Mouse (Mus musculus) MEL (cell line): ENCODE results near the gene Scgb1c1. TPM values are rescaled to one million over a fixed set of nuclear protein-coding genes. Genes with fewer than 3 reads are reported as not detected.

Experiments used
- DNase-seq: peaks from one replicate; pipeline ENCODE4 v3.0.0; 2011; ENCODE audit warnings: low read depth, low spot score
- H3K27ac ChIP-seq: 2 replicates; pipeline ENCODE4 v1.5.1; 2012; ENCODE audit warnings: low read depth, mild to moderate bottlenecking, control low read depth, low read length, moderate library complexity; ENCODE audit not compliant: control insufficient read depth
- H3K27me3 ChIP-seq, 2 experiments: fragments of 150-350 bp in 1 of 2; sonication (generic) in 1 of 2; 2 replicates each; pipeline ENCODE4 v1.6.1; 2012; ENCODE audit warnings: low read length in 2 of 2, mild to moderate bottlenecking in 2 of 2, improper control_type of control experiment in 1 of 2, moderate library complexity in 1 of 2; ENCODE audit not compliant: insufficient read depth in 2 of 2, control insufficient read depth in 1 of 2
- H3K36me3 ChIP-seq, 2 experiments: 2 replicates each; pipeline ENCODE4 v1.6.1; 2012 to 2014; ENCODE audit warnings: low read length in 2 of 2, improper control_type of control experiment in 1 of 2, inconsistent platforms in 1 of 2, mild to moderate bottlenecking in 1 of 2; ENCODE audit not compliant: insufficient read depth in 2 of 2, control insufficient read depth in 1 of 2
- H3K4me1 ChIP-seq, 2 experiments: fragments of 150-350 bp in 1 of 2; sonication (generic) in 1 of 2; 2 replicates each; pipeline ENCODE4 v1.6.1; 2012; ENCODE audit warnings: low read length in 2 of 2, improper control_type of control experiment in 1 of 2, mild to moderate bottlenecking in 1 of 2; ENCODE audit not compliant: insufficient read depth in 2 of 2, control insufficient read depth in 1 of 2
- H3K4me3 ChIP-seq, 2 experiments: fragments of 150-350 bp in 1 of 2; sonication (generic) in 1 of 2; 2 replicates each; pipeline ENCODE4 v1.5.1; 2012; ENCODE audit warnings: low read depth in 2 of 2, low read length in 2 of 2, mild to moderate bottlenecking in 2 of 2, moderate library complexity in 2 of 2, control low read depth in 1 of 2, improper control_type of control experiment in 1 of 2; ENCODE audit not compliant: control insufficient read depth in 1 of 2, insufficient read depth in 1 of 2
- H3K79me2 ChIP-seq: 2 replicates; pipeline ENCODE4 v1.6.1; 2012; ENCODE audit warnings: mild to moderate bottlenecking, low read length, moderate library complexity; ENCODE audit not compliant: control insufficient read depth, poor library complexity, insufficient read depth
- H3K9ac ChIP-seq: 2 replicates; pipeline ENCODE4 v1.6.1; 2012; ENCODE audit warnings: low read depth, mild to moderate bottlenecking, control low read depth, low read length, moderate library complexity; ENCODE audit not compliant: control insufficient read depth, poor library complexity, severe bottlenecking
- H3K9me3 ChIP-seq: fragments of 150-350 bp; sonication (generic); replicated peaks from 2 replicates; pipeline ENCODE4 v1.6.1; 2012; ENCODE audit warnings: mild to moderate bottlenecking, low read length, improper control_type of control experiment, moderate library complexity; ENCODE audit not compliant: insufficient read depth
- E2F4 ChIP-seq: IDR thresholded peaks from 2 replicates; pipeline ENCODE4 v1.6.1; 2011; ENCODE audit warnings: low read depth, low read length, improper control_type of control experiment, borderline replicate concordance
- ELF1 ChIP-seq: IDR thresholded peaks from 2 replicates; pipeline ENCODE4 v1.6.1; 2014; ENCODE audit warnings: low read depth, mild to moderate bottlenecking, inconsistent platforms, low read length, improper control_type of control experiment, moderate library complexity
- EP300 ChIP-seq, 2 experiments: IDR thresholded peaks; 2 replicates each; pipeline ENCODE4 v1.6.1; 2011; ENCODE audit warnings: improper control_type of control experiment in 2 of 2, low read length in 2 of 2, low read depth in 1 of 2, mild to moderate bottlenecking in 1 of 2
- GATA1 ChIP-seq: IDR thresholded peaks from 2 replicates; pipeline ENCODE4 v1.6.1; 2011; ENCODE audit warnings: low read depth, low read length, improper control_type of control experiment
- HCFC1 ChIP-seq: IDR thresholded peaks from 2 replicates; pipeline ENCODE4 v1.6.1; 2012; ENCODE audit warnings: low read depth, mild to moderate bottlenecking, inconsistent platforms, low read length, improper control_type of control experiment, moderate library complexity
- JUND ChIP-seq: IDR thresholded peaks from 2 replicates; pipeline ENCODE4 v1.6.1; 2011; ENCODE audit warnings: low read depth, mild to moderate bottlenecking, improper control_type of control experiment, low read length
- KAT2A ChIP-seq: conservative IDR thresholded peaks from 2 replicates; pipeline ENCODE4 v1.6.1; 2012; ENCODE audit warnings: low read depth, low read length, improper control_type of control experiment, inconsistent platforms
- MAX ChIP-seq: IDR thresholded peaks from 2 replicates; pipeline ENCODE4 v1.6.1; 2011; ENCODE audit warnings: low read length, improper control_type of control experiment
- MAZ ChIP-seq: IDR thresholded peaks from 2 replicates; pipeline ENCODE4 v1.6.1; 2012; ENCODE audit warnings: low read depth, mild to moderate bottlenecking, inconsistent platforms, low read length, improper control_type of control experiment
- MEF2A ChIP-seq: IDR thresholded peaks from 2 replicates; pipeline ENCODE4 v1.6.1; 2014; ENCODE audit warnings: low read depth, mild to moderate bottlenecking, inconsistent platforms, low read length, improper control_type of control experiment; ENCODE audit not compliant: poor library complexity, insufficient replicate concordance, severe bottlenecking; ENCODE audit errors: extremely low read depth
- MXI1 ChIP-seq: IDR thresholded peaks from 2 replicates; pipeline ENCODE4 v1.6.1; 2011; ENCODE audit warnings: mild to moderate bottlenecking, low read depth, low read length, improper control_type of control experiment
- MYC ChIP-seq: IDR thresholded peaks from 2 replicates; pipeline ENCODE4 v1.6.1; 2011; ENCODE audit warnings: low read depth, mild to moderate bottlenecking, low read length, improper control_type of control experiment, moderate library complexity
- SIN3A ChIP-seq: IDR thresholded peaks from 2 replicates; pipeline ENCODE4 v1.6.1; 2012; ENCODE audit warnings: low read length, improper control_type of control experiment, inconsistent platforms
- TBP ChIP-seq: IDR thresholded peaks from 2 replicates; pipeline ENCODE4 v1.8.0; 2011; ENCODE audit warnings: low read depth, low read length, improper control_type of control experiment
- TCF12 ChIP-seq: IDR thresholded peaks from 2 replicates; pipeline ENCODE4 v1.6.1; 2014; ENCODE audit warnings: low read depth, mild to moderate bottlenecking, inconsistent platforms, low read length, improper control_type of control experiment, moderate library complexity
- USF2 ChIP-seq, 2 experiments: IDR thresholded peaks; 2 replicates each; pipeline ENCODE4 v1.6.1; 2011 to 2012; ENCODE audit warnings: improper control_type of control experiment in 2 of 2, low read length in 2 of 2, borderline replicate concordance in 1 of 2, inconsistent platforms in 1 of 2, low read depth in 1 of 2, mild to moderate bottlenecking in 1 of 2; ENCODE audit not compliant: insufficient read depth in 1 of 2
- ZKSCAN1 ChIP-seq: IDR thresholded peaks from 2 replicates; pipeline ENCODE4 v1.6.1; 2012; ENCODE audit warnings: low read depth, mild to moderate bottlenecking, inconsistent platforms, low read length, improper control_type of control experiment, moderate library complexity
- ZNF384 ChIP-seq: IDR thresholded peaks from 2 replicates; pipeline ENCODE4 v1.6.1; 2012; ENCODE audit warnings: low read depth, mild to moderate bottlenecking, inconsistent platforms, low read length, improper control_type of control experiment
- polyA plus RNA-seq, 2 experiments: library from polyadenylated mRNA; stranded (reverse) in 1 of 2; unstranded in 1 of 2; fragments of >175 nt in 1 of 2; fragments of >200 nt in 1 of 2; gene quantifications; 2 replicates each; pipeline versions ENCODE4 v1.2.1 to v1.2.4; 2012; ENCODE audit warnings: low replicate concordance in 2 of 2, low read depth in 1 of 2; ENCODE audit not compliant: insufficient read length in 2 of 2, insufficient read depth in 1 of 2, missing spikeins in 1 of 2
- total RNA-seq: library from RNA; depleted of rRNA; stranded (reverse); fragments of 300-350 nt; gene quantifications from 2 replicates; pipeline ENCODE4 v1.2.3, GENCODE M21; 2012

Scgb1c1 gene
- total and polyA plus RNA-seq, 3 experiments: not detected

DNA sequence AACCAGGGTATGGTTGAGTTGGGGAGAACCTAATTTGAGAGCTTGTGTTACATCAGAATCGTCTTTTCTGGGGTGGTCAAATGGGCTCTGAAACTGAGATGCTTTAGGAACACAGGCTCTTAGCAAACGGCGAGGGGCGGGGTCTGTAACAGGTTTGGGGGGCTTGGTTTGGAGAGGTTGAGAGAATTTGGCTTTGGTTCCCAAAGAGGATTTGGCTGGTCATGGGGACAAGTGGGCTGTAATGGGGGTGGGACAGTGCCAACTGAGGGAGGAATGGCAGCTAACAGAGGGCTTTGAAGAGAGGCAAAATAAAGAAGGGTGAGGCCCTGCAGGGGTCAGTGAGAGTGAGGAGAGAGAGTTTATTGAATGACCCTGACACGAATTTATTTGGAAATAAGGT lies 5.8 kb upstream of the Scgb1c1 start:
- H3K36me3 ChIP-seq: no peaks in the 10 kb centered on the region; a peak in 1 of 4 replicates
- no peak overlapping the region for H3K4me3 ChIP-seq
- no peak overlapping the region for H3K9ac ChIP-seq
- H3K27me3 ChIP-seq: no peaks in the 10 kb centered on the region; a peak in 1 of 4 replicates
- TF ChIP-seq MAZ (no peak), E2F4 (no peak), ZKSCAN1 (no peak), TCF12 (no peak), MYC (no peak), MAX (no peak), JUND (no peak), ELF1 (no peak), GATA1 (no peak), TBP (no peak), MEF2A (no peak), ZNF384 (no peak), EP300 (IDR thresholded peaks at IDR 0.05; ENCODE audit: low read depth in 1 of 2, low read length in 2 of 2) (no peak), SIN3A (no peak), MXI1 (no peak), KAT2A (no peak), HCFC1 (no peak)
- no peaks in the 10 kb centered on the region for H3K79me2 ChIP-seq
- no peaks in the 10 kb centered on the region for H3K9me3 ChIP-seq
- H3K4me1 ChIP-seq: peaks cover 3 to 9% of the 10 kb centered on the region in 2 experiments; a peak in 2 of 4 replicates
- H3K27ac ChIP-seq: no peak overlapping the region
- no peak for DNase-seq

DNA sequence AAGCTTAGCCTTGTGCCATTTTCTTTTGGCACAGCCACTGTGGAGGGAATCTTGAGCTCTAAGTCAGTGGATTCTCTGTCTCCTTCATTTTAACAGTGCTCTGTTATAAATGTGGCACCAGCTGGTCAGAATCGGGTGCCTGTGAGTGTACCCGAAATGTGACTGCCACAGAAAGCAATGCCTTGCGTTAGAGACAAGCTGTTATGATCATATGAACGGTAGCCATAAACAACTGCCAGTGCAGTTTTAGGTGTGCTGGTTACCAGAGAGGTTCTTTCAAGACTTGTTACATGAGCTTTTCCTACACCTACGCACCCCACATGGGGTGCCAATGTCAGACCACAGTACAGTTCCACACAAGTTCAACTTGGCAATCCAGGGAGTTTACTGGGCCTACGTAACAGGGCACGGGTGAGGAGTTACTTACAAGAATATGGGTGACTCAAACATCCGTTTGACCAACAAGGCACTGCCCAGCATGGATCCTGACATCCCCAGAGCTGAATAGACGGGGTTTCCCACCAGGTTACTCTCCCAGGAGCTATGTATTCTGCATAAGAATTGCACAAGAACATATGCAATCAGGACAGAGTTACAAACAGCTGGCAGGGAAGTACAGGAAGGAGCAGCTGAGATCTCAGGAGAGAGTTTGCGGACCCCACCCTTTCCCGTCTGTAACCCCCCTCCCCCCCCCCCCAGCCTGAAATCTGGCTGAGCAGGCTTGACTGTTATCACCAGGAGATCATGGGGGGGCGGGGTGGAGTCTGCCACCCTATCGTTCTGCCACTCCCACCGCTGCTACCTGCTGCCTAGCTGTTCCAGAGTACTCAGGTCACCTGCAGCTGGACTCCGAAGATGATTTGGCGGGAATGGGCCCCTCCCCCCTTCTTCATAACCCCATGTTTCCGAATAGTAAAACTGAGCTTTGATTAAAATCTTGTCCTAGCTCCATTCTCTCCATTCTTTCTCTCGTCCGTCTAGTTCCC lies 4.3 kb upstream of the Scgb1c1 start:
- Histone ChIP-seq H3K9me3 (no peaks in the 10 kb centered on the region), H3K27me3 (no peaks in the 10 kb centered on the region; a peak in 1 of 4 replicates), H3K79me2 (no peaks in the 10 kb centered on the region), H3K9ac (no peak overlapping the region), H3K27ac (no peak overlapping the region)
- TF ChIP-seq USF2 (IDR thresholded peaks at IDR 0.05; ENCODE audit: borderline replicate concordance in 1 of 2, insufficient read depth in 1 of 2, low read depth in 1 of 2, low read length in 2 of 2): no peak
- TF ChIP-seq, all 39 proteins: peak for 0
- no peak for DNase-seq
- peaks cover 3 to 9% of the 10 kb centered on the region in 2 experiments; a peak in 2 of 4 replicates for H3K4me1 ChIP-seq
- H3K36me3 ChIP-seq: no peaks in the 10 kb centered on the region; a peak in 1 of 4 replicates
- no peak overlapping the region for H3K4me3 ChIP-seq
